Mouse (Mus musculus) embryonic facial prominence, embryonic 14.5 days (tissue): ENCODE data around the gene Zfp277. TPM values are rescaled to one million over a fixed set of nuclear protein-coding genes. Genes with fewer than 3 reads are reported as not detected.

Experiments
- ATAC-seq: fragments of 200-750 bp; cut with Nextera tagmentation; 2 replicates; pipeline ENCODE4 v1.8.0; 2017; ENCODE audit warnings: low read depth, moderate number of reproducible peaks, moderate TSS enrichment
- DNase-seq: peaks from one replicate; pipeline ENCODE4 v3.0.0-alpha.2; 2015; ENCODE audit warnings: low spot score
- H3K27ac ChIP-seq: fragments of 300-500 bp; sonication (generic); replicated peaks from 2 replicates; pipeline ENCODE4 v1.5.1; 2014; ENCODE audit warnings: low read depth, mild to moderate bottlenecking, low read length, moderate library complexity
- H3K27me3 ChIP-seq: fragments of 300-500 bp; sonication (generic); replicated peaks from 2 replicates; pipeline ENCODE4 v1.6.1; 2014; ENCODE audit warnings: low read length; ENCODE audit not compliant: control insufficient read depth, insufficient read depth
- H3K36me3 ChIP-seq: fragments of 300-500 bp; sonication (generic); 2 replicates; pipeline ENCODE4 v1.6.1; 2014; ENCODE audit warnings: low read length, mixed read lengths; ENCODE audit not compliant: control insufficient read depth, insufficient read depth
- H3K4me1 ChIP-seq: fragments of 300-500 bp; sonication (generic); 2 replicates; pipeline ENCODE4 v1.6.1; 2014; ENCODE audit warnings: antibody characterized with exemption, low read length; ENCODE audit not compliant: control insufficient read depth, insufficient read depth
- H3K4me2 ChIP-seq: fragments of 300-500 bp; sonication (generic); 2 replicates; pipeline ENCODE4 v1.6.1; 2014; ENCODE audit warnings: low read depth, mild to moderate bottlenecking, low read length, moderate library complexity, mixed read lengths
- H3K4me3 ChIP-seq: fragments of 300-500 bp; sonication (generic); 2 replicates; pipeline ENCODE4 v1.5.1; 2014; ENCODE audit warnings: low read depth, mild to moderate bottlenecking, low read length
- H3K9ac ChIP-seq: fragments of 300-500 bp; sonication (generic); 2 replicates; pipeline ENCODE4 v1.6.1; 2014; ENCODE audit warnings: low read depth, mild to moderate bottlenecking, low read length, moderate library complexity, mixed read lengths
- H3K9me3 ChIP-seq: fragments of 300-500 bp; sonication (generic); 2 replicates; pipeline ENCODE4 v1.6.1; 2016; ENCODE audit warnings: low read length; ENCODE audit not compliant: control insufficient read depth
- WGBS: fragments of 180-500 bp; shearing (Covaris S2); extraction: QIAGEN DNeasy Blood & Tissue Kit; methylation state at CpG from one replicate; pipeline ENCODE4 v1.1.7; 2014; 5-methylcytosine and 5-hydroxymethylcytosine counted together
- polyA plus RNA-seq: library from polyadenylated mRNA; unstranded; fragments of >200 nt; fragmentation: Nextera tagmentation; extraction: Ambion mirVana; gene quantifications from 2 replicates; pipeline ENCODE4 v1.2.1, GENCODE M21; 2014

Zfp277 gene
- polyA plus RNA-seq, 1 experiment from 2014 or later, result 35.7 TPM

- Histone ChIP-seq H3K27me3 (no peaks in the 10 kb centered on the region), H3K9ac (no peak overlapping the region), H3K4me1 (peaks cover 28% of the 10 kb centered on the region), H3K27ac (no peak overlapping the region), H3K4me2 (peak overlapping the region; percentile 20; the same call in 1 of the 2 replicates), H3K9me3 (no peaks in the 10 kb centered on the region), H3K36me3 (no peaks in the 10 kb centered on the region), H3K4me3 (no peak overlapping the region)
- ATAC-seq (no peak), DNase-seq (no peak)
- 49% methylated on average over 9 of the region's 9 CpGs for WGBS
Observed at GRCm38 (mm10) chr12:40449119-40449795, 3.6 kb upstream of the Zfp277 start.

- Histone ChIP-seq H3K27ac (no peak overlapping the region), H3K4me3 (peak overlapping the region; percentile 67), H3K4me1 (peaks cover 28% of the 10 kb centered on the region), H3K27me3 (no peaks in the 10 kb centered on the region), H3K36me3 (no peaks in the 10 kb centered on the region), H3K9ac (peak overlapping the region; percentile 68), H3K9me3 (no peaks in the 10 kb centered on the region), H3K4me2 (peak overlapping the region; percentile 73)
- peak; percentile 25 for DNase-seq
- ATAC-seq, result no peak
- WGBS, result 16% methylated on average over 10 of the region's 10 CpGs
Observed at GRCm38 (mm10) chr12:40447561-40448355, 2.1 kb upstream of the Zfp277 start.

- Histone ChIP-seq H3K4me1 (peaks cover 28% of the 10 kb centered on the region), H3K9ac (peak overlapping the region; percentile 68), H3K4me2 (peak overlapping the region; percentile 73), H3K27me3 (no peaks in the 10 kb centered on the region), H3K36me3 (no peaks in the 10 kb centered on the region), H3K9me3 (no peaks in the 10 kb centered on the region), H3K4me3 (peak overlapping the region; percentile 67), H3K27ac (peak overlapping the region; percentile 88)
- ATAC-seq (peak; percentile 13), DNase-seq (peak; percentile 50)
- WGBS, result under 1% methylated on average over 40 of the region's 44 CpGs
Observed at GRCm38 (mm10) chr12:40446450-40447381, 1.0 kb upstream of the Zfp277 start.

- WGBS, result under 1% methylated on average over 16 of the region's 16 CpGs
- peak; percentile 70 for DNase-seq
- peak overlapping the region; percentile 29; the same call in 1 of the 2 replicates for H3K27ac ChIP-seq
Observed at GRCm38 (mm10) chr12:40445206-40445605, 496 bp downstream of the Zfp277 start.

GRCm38 (mm10) chr12:40438049-40438448, 7.7 kb downstream of the Zfp277 start:
- H3K4me2 ChIP-seq, result no peak overlapping the region
- DNase-seq, result no peak
- no peaks in the 10 kb centered on the region for H3K4me1 ChIP-seq
- no peak overlapping the region for H3K4me3 ChIP-seq
- no peaks in the 10 kb centered on the region for H3K27me3 ChIP-seq
- no peak for ATAC-seq
- WGBS, result 50% methylated on average over 2 of the region's 2 CpGs
- H3K27ac ChIP-seq, result no peak overlapping the region
- no peaks in the 10 kb centered on the region for H3K9me3 ChIP-seq
- H3K36me3 ChIP-seq, result no peaks in the 10 kb centered on the region
- no peak overlapping the region for H3K9ac ChIP-seq

More at GRCm38 (mm10) chr12:40445206-40445605, 496 bp downstream of the Zfp277 start:
- Histone ChIP-seq H3K4me1 (peaks cover 28% of the 10 kb centered on the region), H3K4me2 (peak overlapping the region; percentile 89), H3K27me3 (no peaks in the 10 kb centered on the region), H3K36me3 (no peaks in the 10 kb centered on the region), H3K9ac (peak overlapping the region; percentile 72), H3K9me3 (no peaks in the 10 kb centered on the region), H3K4me3 (peak overlapping the region; percentile 67)
- ATAC-seq, result peak; percentile 7; the same call in 1 of the 2 replicates

GRCm38 (mm10) chr12:40434101-40434500, 11.6 kb downstream of the Zfp277 start:
- no peaks in the 10 kb centered on the region for H3K27me3 ChIP-seq

GRCm38 (mm10) chr12:40431075-40431474, 14.6 kb downstream of the Zfp277 start:
- Histone ChIP-seq H3K27me3 (no peaks in the 10 kb centered on the region), H3K4me2 (no peak overlapping the region)

More at GRCm38 (mm10) chr12:40434101-40434500, 11.6 kb downstream of the Zfp277 start:
- DNase-seq (no peak), ATAC-seq (no peak)
- 44% methylated on average over 3 of the region's 3 CpGs for WGBS
- H3K4me3 ChIP-seq, result no peak overlapping the region
- H3K36me3 ChIP-seq, result no peaks in the 10 kb centered on the region
- H3K4me2 ChIP-seq, result no peak overlapping the region
- peaks cover 11% of the 10 kb centered on the region for H3K4me1 ChIP-seq
- no peak overlapping the region for H3K27ac ChIP-seq
- no peaks in the 10 kb centered on the region for H3K9me3 ChIP-seq
- no peak overlapping the region for H3K9ac ChIP-seq

GRCm38 (mm10) chr12:40429976-40430375, 15.7 kb downstream of the Zfp277 start:
- Histone ChIP-seq H3K9me3 (no peaks in the 10 kb centered on the region), H3K27me3 (no peaks in the 10 kb centered on the region), H3K9ac (peak overlapping the region; percentile 8; the same call in 1 of the 2 replicates), H3K4me3 (no peak overlapping the region), H3K4me1 (peaks cover 11% of the 10 kb centered on the region), H3K4me2 (no peak overlapping the region), H3K36me3 (no peaks in the 10 kb centered on the region), H3K27ac (no peak overlapping the region)
- ATAC-seq (no peak), DNase-seq (peak; percentile 44)
- 11% methylated on average over 3 of the region's 3 CpGs for WGBS

More at GRCm38 (mm10) chr12:40431075-40431474, 14.6 kb downstream of the Zfp277 start:
- no peak for ATAC-seq
- Histone ChIP-seq H3K9me3 (no peaks in the 10 kb centered on the region), H3K27ac (no peak overlapping the region), H3K4me3 (no peak overlapping the region), H3K4me1 (peaks cover 11% of the 10 kb centered on the region), H3K36me3 (no peaks in the 10 kb centered on the region), H3K9ac (no peak overlapping the region)
- WGBS, result 71% methylated on average over 5 of the region's 5 CpGs
- no peak for DNase-seq
